Mouse (Mus musculus): ENCODE data around the gene Lce1b. TPM values are rescaled to one million over a fixed set of nuclear protein-coding genes. Genes with fewer than 3 reads are reported as not detected.

The Lce1b gene
- total RNA-seq (2023; ENCODE audit: inconsistent age) = not detected in 4 replicates

DNA sequence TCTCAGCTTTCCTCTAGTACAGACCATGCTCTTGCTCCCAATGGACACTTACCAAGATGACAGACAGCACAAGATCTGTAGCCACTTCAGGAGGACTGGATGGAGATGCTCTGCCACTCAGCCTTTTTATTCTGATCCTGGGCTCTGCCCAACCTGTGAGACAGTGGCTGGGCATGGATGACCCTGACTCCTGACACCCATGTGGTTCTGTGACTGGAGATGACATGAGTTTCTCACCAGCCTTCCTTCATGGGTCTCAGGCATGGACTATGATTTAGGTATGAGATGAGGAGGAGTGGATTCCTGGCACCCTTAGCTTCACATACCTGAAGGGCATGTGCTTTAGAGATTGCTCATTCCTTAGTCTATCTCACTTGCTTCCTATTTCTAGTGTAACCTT is at the start of gene Lce1b:
Gene Lce1b (minus strand): TSS at position 101 of the 400 bp plus-strand sequence.

GRCm38 (mm10) chr3:92687110-92687509 is 30.4 kb upstream of the Lce1b start, which contains the start of gene Lce1d:
Lce1d (minus strand) TSS chr3:92687210.

DNA sequence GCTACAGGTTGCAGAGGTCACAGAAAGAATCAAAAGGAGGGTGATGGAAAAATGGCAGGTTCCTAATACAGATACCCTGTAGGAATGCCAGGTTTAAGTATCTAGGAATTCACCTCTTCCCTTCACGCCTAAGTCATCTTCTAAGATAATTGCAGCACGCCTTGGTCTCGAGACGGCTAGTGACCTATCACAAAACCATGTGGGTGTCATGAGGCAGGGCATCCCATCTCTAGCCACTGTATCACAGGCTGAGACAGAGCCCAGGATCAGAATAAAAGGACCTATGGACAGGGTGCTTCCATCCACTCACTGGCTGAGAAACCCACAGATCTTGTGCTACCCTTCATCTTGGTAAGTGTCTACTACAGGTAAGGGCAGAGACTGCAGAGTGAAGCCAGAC is 22.2 kb upstream of the Lce1b start, which contains the start of gene Lce1c:
Gene Lce1c (plus strand): TSS at position 301 of the 400 bp plus-strand sequence.

GRCm38 (mm10) chr3:92670215-92670614 is 13.5 kb upstream of the Lce1b start, which contains the start of gene Lce1a2:
Lce1a2 (minus strand) TSS chr3:92670315.

DNA sequence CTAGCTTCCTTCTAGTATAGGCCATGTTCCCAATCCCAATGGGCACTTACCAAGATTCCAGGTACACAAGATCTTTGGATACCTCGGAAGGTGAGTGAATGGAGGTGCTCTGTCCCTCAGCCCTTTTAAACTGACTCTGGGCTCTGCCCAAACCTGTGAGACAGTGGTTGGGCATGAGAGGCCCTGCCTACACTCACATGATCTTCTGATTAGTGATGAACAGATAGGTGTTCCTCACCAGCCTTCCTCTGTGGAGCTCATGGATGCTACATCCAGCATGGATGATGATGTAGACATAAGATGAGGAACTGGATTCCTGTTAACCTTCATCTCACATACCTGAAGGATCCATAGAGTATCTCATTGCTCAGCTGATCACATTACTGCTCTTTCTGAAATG is 8.5 kb downstream of the Lce1b start, which contains the start of gene Lce1a1:
Gene Lce1a1 (minus strand): TSS at position 101 of the 400 bp plus-strand sequence.

DNA sequence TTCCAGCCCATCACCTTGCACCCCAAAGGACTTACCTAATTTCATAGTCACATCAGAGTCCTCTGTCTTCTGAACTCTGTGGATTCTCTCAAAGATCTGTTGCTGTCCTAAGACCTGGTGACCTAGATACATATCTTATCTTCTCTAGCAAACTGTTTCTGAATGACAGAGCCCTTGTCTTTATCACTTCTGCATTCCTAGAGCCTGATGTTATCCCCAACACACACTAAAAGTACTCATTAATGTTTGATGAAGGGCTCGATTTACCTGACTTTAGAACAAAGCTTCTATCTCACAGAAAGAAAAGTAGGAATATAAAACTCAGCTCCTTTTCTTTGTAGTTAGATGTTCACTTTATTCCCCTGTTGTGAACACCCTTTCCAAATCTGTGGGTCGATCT is 35.2 kb downstream of the Lce1b start, which contains the start of gene Lce6a:
Gene Lce6a (minus strand): TSS at position 101 of the 400 bp plus-strand sequence.

DNA sequence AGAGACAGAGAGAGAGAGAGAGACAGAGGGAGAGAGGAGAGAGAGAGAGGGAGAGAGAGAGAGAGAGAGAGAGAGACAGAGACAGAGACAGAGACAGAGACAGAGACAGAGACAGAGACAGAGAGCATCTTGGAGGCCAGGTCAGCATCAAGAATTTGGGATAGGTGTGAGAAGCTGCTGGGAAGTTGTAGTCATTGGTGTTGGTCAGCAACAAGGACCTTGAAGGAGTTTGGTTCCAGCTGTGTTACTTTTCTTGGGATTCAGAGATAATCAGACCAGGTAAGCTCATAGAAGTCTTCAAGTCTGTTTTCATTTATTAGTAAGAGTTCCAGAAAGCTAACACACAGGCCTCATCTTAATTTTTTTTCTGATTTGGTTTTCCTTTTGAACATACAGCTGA is 49.3 kb downstream of the Lce1b start, which contains the start of gene 2210017I01Rik:
Gene 2210017I01Rik (minus strand): TSS at position 101 of the 400 bp plus-strand sequence.

Other genes with a start within 250 kb of the Lce1b start
- not detected in 4 replicates for gene Sprr2i, start 248.9 kb downstream of the Lce1b start, total RNA-seq (2023; ENCODE audit: inconsistent age)
- not detected in 4 replicates for gene Sprr2j-ps, start 238.8 kb downstream of the Lce1b start, total RNA-seq (2023; ENCODE audit: inconsistent age)
- 0.77 to 2.1 TPM in 2 of 4 replicates, not detected in the others for gene Gm9774, start 227.5 kb downstream of the Lce1b start, total RNA-seq (2023; ENCODE audit: inconsistent age)
- gene Sprr2k, start 224.3 kb downstream of the Lce1b start, total RNA-seq (2023; ENCODE audit: inconsistent age) = not detected in 4 replicates
- gene Sprr1b, start 218.1 kb downstream of the Lce1b start, total RNA-seq (2023; ENCODE audit: inconsistent age) = not detected in 4 replicates
- gene Sprr3, start 198.2 kb downstream of the Lce1b start, total RNA-seq (2023; ENCODE audit: inconsistent age) = not detected in 4 replicates
- gene Sprr1a, start 171.0 kb downstream of the Lce1b start, total RNA-seq (2023; ENCODE audit: inconsistent age) = not detected in 4 replicates
- gene Sprr4, start 156.4 kb downstream of the Lce1b start, total RNA-seq (2023; ENCODE audit: inconsistent age) = not detected in 4 replicates
- not detected in 4 replicates for gene 2310046K23Rik, start 122.4 kb downstream of the Lce1b start, total RNA-seq (2023; ENCODE audit: inconsistent age)
- not detected in 4 replicates for gene Ivl, start 83.2 kb downstream of the Lce1b start, total RNA-seq (2023; ENCODE audit: inconsistent age)
- gene Smcp, start 67.9 kb downstream of the Lce1b start, total RNA-seq (2023; ENCODE audit: inconsistent age) = not detected in 4 replicates
- gene 2210017I01Rik, start 49.4 kb downstream of the Lce1b start, total RNA-seq (2023; ENCODE audit: inconsistent age) = not detected in 4 replicates
- not detected in 4 replicates for gene Lce6a, start 35.3 kb downstream of the Lce1b start, total RNA-seq (2023; ENCODE audit: inconsistent age)
- gene Lce1a1, start 8.6 kb downstream of the Lce1b start, total RNA-seq (2023; ENCODE audit: inconsistent age) = not detected in 4 replicates
- not detected in 4 replicates for gene Lce1a2, start 13.4 kb upstream of the Lce1b start, total RNA-seq (2023; ENCODE audit: inconsistent age)
- not detected in 4 replicates for gene Lce1c, start 22.3 kb upstream of the Lce1b start, total RNA-seq (2023; ENCODE audit: inconsistent age)
- not detected in 4 replicates for gene Lce1d, start 30.3 kb upstream of the Lce1b start, total RNA-seq (2023; ENCODE audit: inconsistent age)
- gene Lce1e, start 52.1 kb upstream of the Lce1b start, total RNA-seq (2023; ENCODE audit: inconsistent age) = not detected in 4 replicates
- not detected in 4 replicates for gene Lce1f, start 63.4 kb upstream of the Lce1b start, total RNA-seq (2023; ENCODE audit: inconsistent age)
- not detected in 4 replicates for gene Gm38119, start 82.2 kb upstream of the Lce1b start, total RNA-seq (2023; ENCODE audit: inconsistent age)
- gene Lce1g, start 95.4 kb upstream of the Lce1b start, total RNA-seq (2023; ENCODE audit: inconsistent age) = not detected in 4 replicates
- gene Lce1h, start 108.1 kb upstream of the Lce1b start, total RNA-seq (2023; ENCODE audit: inconsistent age) = not detected in 4 replicates
- not detected in 4 replicates for gene Lce1i, start 122.0 kb upstream of the Lce1b start, total RNA-seq (2023; ENCODE audit: inconsistent age)
- gene Lce1j, start 133.6 kb upstream of the Lce1b start, total RNA-seq (2023; ENCODE audit: inconsistent age) = not detected in 4 replicates
- gene Lce1k, start 151.0 kb upstream of the Lce1b start, total RNA-seq (2023; ENCODE audit: inconsistent age) = not detected in 4 replicates
- not detected in 4 replicates for gene Kprp, start 170.3 kb upstream of the Lce1b start, total RNA-seq (2023; ENCODE audit: inconsistent age)
- gene Lce1l, start 194.4 kb upstream of the Lce1b start, total RNA-seq (2023; ENCODE audit: inconsistent age) = not detected in 4 replicates
- gene 2310050C09Rik, start 213.3 kb upstream of the Lce1b start, total RNA-seq (2023; ENCODE audit: inconsistent age) = not detected in 4 replicates